Mouse (Mus musculus) heart, adult 2 months (tissue): ENCODE measurements at regions not wholly inside any gene's neighbourhood (a gene's known extent, or its start where the extent isn't known, plus 50 kb on each side); places are given as distances from the start of the nearest gene placed in this dataset.

Source experiments
- CTCF ChIP-seq: fragments of 200-600 bp; IDR thresholded peaks from 2 replicates; pipeline ENCODE4 v1.8.1; 2022; ENCODE audit warnings: antibody characterized with exemption, mild to moderate bottlenecking, moderate library complexity
- EP300 ChIP-seq: fragments of 200-500 bp; IDR thresholded peaks from 2 replicates; pipeline ENCODE4 v1.6.1; 2011; ENCODE audit warnings: low read depth, low read length, control low read depth; ENCODE audit not compliant: insufficient read depth

- TF ChIP-seq CTCF = no peak
- no peak for TF ChIP-seq EP300
These were observed 95.8 kb upstream of the Trib2 start for GRCm38 (mm10) chr12:15912491-15912890.
